Mouse (Mus musculus) adrenal gland, adult (tissue): ENCODE data around the gene Tomm34.
A peak's percentile ranks its signal among the peaks of the same experiment; 100 is the strongest.
"Not testable (repeated sequence)": the region's sequence is repeated elsewhere in the genome, so short reads cannot be mapped to it uniquely, and the experiment has no call there.

Source experiments
- DNase-seq, 2 experiments: peaks; one replicate each; pipeline ENCODE4 v3.0.0; 2022 to 2023; ENCODE audit warnings: low spot score in 1 of 2; ENCODE audit not compliant: inconsistent age in 2 of 2

Tomm34 gene

DNA sequence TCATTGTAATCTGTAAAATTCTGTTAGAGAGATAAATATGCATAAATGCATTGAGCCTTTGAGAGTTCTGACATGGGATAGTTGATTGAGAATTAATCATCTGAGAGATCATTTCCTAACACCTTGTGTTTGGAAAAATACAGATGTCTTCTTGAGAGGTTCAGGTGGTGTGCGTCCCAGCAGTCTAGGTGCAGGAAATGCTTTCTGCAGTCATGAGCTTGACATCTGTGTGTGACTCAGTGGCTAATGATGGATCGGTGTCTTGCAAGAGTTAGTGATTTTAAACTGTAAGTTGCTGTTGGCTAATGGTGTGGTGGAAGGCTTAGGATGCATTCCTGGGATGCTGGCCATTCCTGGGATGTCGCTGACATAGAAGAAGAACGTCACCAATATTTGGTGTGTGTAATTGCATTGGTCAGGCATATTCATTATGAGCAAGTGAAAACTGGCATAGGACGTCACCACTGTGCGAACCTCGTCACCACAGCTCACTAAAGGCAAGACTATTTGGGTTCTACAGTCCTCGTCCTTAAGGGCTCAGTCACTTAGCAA lies 6.0 kb upstream of the Tomm34 start:
- no peak for DNase-seq

DNA sequence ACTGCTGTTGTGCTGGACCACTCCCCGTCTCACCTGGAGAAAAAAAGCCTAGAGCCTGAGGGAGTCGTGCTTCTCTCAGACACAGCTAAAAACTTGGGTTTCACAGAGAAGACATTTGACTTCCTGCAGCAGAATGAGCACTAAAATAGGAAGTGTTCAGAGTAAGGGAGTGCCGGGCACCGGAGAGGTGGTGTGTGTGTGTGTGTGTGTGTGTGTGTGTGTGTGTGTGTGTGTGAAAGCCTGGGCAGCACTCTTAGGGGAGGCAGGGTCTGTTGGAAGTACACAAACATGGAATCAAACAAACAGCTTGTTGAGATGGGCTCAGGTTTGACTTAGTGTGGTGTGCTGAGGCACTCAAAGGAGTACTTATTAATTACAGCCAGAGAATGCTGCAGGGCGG lies 4.1 kb upstream of the Tomm34 start:
- no peak for DNase-seq

DNA sequence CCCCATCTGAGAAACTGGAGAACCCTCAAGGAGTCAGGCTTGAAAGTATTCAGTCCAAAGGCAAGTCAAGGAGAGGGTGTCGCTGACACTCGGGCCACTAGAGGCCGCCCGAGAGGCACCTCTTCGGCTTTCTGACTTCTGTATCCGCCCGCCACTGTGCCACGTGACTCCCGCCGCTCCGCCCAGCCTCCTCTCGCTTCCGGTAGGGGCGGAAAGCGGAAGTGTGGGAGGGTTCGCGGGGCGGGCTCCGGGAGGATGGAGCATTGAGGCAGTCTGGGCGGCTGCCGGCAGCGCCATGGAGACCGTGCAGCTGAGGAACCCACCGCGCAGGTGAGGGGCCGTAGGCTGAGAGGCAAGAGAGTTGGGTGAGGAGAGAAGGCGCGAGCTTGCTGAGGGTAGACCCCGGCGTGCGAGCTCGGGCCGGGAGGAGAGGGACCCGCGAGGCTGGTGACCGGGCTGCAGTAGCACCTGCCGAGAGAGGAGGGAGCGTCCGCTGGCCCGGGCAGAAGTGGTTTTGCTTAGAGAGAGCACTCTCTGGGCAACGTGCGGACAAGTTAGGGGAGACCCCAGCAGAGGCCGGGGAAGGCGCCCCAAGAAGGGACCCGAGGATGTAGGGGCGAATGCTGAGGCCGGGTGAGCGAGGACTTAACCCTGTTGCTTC lies 3.1 kb upstream of the Tomm34 start:
- DNase-seq = peak; percentile 98 to 99

DNA sequence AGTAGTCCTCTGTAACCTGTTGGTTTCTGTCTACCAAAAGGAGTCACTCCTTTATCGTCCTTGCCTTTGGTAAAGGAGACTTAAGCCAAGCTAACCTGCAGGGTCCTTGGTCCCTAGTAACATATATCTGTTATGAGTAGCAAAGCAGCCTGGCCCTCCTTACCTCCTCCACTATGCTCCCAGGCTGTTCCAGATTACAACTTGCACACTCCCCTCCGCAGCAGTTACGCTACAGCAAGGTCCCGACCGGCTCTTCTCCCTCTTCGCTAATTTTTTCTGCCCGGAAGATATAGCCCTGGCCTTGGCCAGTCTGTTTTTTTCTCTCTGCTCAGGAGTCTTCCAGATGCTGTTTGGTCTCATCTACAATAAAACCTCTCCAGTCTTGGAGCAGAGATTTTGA lies 2.2 kb upstream of the Tomm34 start:
- peak in 1 of 2 experiments; percentile 40 for DNase-seq

DNA sequence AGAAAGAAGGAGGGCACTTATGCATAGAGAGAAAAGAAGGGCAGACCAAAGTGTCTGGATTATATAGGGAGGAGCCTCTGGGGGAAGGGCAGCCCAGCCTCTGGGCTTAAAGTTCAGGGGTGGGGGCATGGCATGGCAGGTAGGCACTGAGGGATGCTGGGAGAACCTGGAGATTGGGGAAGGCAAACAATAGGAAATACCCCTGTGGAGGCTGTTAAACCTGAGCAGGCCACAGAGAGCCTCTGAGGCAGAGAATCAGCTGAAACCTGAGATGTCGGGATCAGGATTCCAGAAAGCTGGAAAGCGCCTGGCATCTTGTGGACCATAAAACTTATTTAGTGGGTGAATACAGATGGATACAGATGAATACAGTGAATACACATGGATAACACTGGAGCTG lies 1.1 kb upstream of the Tomm34 start:
- DNase-seq = peak in 1 of 2 experiments; percentile 42

DNA sequence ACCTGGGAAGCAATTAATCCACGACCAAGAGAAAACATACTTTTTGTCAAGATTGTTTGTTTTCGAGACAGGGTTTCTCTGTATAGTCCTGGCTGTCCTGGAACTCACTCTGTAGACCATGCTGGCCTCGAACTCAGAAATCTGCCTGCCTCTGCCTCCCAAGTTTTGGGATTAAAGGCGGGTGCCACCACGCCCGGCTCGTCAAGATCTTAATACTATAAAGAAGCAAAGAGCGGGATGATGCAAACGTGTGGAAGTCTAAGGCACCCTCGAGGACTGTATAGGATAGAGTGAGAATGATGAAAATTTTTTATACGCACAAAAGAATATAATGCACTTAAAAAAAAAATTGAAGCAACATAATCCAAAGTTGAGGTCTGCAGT lies 460 bp upstream of the Tomm34 start:
- not testable (repeated sequence) for DNase-seq

DNA sequence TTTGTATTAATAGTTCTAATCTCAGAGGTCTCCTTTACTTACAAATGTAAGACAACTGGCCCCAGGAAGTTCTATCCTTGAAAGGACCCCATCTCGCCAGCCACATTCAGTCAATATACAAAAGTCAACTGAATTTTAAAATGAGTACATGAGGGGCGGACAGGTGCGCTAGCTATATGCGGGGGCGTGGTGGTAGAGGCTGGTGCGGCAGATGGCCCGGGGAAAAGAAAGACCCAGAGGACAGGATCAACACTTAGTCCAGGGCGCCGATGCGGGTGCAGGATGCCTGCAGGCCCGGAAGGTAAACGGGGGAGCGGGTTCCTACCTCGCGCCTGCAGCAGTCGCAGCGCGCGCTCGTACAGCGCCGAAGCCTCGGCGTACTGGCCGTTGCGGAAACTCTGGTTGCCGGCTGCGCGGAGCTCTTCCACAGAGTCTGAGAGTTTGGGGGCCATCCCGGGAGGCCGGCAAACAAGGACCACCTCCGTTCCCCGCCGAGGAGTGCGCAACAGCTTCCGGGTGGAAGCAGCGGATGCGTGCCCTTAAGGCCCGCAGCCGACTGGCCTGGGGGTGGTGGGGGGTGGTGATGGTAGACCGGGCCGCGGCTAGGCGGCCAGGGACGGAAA lies 716 bp downstream of the Tomm34 start, which contains the start of gene Stk4:
Gene Stk4, plus strand, starts transcription at position 181 of the 623 bp plus-strand sequence.
- DNase-seq = no peak

DNA sequence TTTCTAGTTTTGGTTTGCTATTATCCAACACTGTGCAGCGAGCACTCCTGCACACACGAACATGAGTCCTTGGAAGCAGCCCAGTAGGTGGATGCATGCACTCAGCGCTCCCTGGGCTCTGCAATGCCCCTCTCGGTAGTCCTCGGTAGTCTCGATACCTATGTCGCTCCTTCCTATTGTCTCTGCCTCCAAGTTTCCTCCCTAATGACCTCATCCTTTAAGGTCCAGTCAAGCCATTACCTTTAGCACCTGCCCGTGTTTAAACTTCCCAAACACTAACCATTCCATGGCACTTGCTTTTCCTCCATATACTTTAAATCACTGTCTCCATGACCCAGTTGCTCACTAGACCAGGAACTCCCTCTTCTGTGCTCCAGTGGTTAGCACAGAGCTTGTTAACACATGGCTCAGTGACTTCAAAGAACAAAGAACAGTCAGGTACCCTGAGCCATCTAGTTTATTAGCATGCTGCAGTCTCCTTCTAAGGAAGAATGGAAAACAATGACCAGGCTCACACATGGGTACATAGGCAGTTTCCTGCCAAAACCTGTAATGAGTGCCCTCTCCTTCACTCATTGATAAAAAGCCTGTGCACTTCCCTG lies 11.2 kb downstream of the Tomm34 start:
- DNase-seq = no peak

DNA sequence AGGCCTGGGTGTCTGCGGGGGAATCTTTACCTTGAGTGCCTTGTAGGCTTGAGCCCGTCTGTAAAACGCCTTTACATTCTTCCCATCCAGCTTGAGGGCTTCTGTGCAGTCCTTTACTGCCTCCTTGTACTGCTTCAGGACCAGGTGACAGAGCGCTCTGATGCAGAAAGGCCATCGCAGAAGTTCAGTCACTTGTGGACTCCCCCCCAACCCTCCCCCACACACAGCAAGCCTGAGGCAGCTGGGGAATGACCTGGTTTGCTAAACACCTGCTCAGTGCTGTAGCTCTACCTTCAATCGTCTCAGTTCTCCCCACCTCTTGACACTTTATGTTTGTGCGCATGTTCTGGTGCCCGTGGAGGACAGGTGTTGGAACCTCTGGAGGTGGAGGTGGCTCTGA lies 16.3 kb downstream of the Tomm34 start:
- DNase-seq = no peak

DNA sequence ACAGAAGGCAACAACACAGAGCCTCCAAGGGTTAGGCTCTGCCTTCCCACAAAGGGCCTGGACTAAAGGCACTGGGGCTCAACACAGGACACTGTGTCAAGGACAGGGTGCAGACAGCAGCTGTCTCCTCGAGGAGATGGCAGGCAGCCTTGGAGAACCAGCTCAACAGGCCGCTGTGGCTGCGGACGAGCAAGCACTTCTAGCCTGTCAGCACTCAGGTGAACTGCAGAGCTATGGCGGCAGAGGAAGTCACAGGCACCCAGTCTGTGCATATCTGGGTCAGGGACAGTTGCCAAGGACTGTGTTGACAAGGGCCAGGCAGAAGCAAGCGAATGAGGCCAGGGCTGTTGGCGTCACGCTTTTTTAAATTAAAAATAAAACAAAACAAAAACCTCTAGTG lies 17.2 kb downstream of the Tomm34 start:
- DNase-seq = peak; percentile 80 to 90

DNA sequence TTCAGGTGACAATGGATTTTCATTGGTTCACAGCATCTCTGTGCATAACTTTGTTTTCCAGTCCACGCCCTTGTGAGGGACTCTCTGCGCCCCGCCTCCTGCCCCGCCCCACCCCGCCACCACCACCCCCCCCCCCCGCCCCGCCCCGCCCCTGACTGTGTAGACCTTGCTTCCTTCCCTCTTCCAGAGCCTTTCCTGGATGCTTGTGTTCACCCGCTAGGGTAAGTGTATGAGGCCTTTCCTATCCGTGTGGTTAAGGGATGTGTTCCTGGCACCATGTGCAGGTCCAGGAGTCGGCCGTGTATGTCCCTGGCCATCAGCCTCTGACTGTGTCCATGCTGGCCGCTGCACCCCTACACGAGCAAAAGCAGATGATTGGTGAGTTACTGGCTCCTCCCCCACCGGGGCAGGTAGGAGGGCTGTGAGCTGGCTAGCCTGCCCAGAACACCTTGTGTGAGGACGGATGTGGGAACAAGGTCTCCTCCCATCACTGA lies 23.7 kb downstream of the Tomm34 start:
- peak in 1 of 2 experiments; percentile 72 for DNase-seq

DNA sequence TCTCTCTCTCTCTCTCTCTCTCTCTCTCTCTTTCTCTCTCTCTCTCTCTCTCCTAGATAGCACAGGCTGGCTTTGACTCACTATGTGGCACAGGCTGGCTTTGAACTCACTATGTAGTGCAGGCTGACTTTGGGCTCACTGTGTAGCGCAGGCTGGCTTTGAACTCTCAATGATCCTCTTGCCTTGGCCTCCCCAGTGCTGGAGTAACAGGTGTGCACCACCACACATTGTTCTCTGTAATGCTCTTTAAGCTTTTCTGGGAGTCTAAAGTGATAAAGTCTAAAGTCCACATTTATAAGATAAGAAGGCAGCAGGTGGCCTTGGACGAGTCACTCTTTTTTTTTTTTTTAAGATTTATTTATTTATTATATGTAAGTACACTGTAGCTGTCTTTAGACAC lies 29.4 kb downstream of the Tomm34 start:
- no peak for DNase-seq

DNA sequence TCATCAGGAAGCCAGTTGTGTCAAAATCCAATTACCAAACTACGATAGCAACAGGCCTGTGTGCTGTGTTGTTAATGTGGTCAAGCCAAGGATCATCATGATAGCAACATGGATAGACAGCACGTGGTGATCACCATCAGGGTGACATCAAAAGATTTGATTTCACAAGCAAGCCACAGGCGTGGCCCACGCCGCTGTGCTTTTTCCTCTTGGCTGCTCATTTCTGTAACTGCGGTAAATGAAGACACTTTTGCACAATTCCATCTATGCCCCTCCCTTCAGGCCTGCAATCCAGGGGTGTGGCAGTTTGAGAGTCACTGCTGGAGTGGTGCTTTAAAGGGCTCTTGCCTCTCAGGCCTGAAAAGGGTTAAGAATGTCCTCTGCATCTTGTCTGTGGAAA lies 30.0 kb downstream of the Tomm34 start:
- no peak for DNase-seq

DNA sequence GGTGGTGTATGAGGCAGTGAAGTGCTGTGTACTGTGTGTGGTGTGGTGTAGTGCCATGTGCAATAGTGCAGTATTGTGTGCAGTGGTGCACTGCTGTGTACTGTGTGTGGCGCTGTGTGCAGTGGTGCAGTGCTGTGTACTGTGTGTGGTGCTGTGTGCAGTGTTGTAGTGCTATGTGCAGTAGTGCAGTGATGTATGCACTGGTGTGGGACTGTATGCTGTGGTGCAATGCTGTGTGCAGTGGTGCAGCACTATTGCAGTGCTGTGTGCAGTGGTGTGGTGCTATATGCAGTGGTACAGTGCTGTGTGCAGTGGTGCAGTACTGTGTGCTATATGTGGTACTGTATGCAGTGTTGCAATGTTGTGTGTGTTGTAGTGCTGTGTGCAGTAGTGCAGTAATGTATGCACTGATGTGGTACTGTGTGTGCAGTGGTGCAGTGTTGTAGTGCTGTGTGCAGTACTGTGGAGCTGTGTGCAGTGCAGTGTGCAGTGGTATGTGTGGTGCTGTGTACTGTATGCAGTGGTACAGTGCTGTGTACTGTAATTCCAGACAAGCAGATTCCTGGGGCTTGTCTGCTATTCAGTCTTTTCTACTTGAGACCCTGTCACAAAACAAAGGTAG lies 32.5 kb downstream of the Tomm34 start:
- DNase-seq = no peak

DNA sequence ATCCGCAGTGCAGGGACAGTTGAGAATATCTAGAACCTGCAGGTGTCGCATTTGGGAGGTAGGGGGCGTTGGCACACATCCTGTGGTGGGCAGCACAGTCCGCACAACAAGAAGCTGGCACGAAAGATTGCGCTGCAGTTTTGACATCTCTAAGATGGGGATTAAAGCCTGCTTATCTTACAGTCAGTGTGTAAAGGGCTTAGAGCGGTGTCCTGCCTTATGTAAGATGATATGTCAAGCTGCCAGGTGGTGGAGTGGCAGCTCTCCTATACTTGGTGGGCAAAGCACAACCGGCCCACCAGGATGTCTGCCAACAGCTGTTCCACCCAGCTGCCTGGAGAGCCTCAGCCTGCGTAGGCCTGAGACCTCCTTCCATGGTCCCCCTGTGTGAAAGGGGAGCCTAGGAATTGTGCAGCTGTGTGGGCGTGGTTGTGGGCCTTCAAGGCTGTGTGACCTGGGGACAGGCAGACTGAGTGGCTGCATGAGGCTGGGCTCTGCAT lies 34.4 kb downstream of the Tomm34 start:
- DNase-seq = no peak

DNA sequence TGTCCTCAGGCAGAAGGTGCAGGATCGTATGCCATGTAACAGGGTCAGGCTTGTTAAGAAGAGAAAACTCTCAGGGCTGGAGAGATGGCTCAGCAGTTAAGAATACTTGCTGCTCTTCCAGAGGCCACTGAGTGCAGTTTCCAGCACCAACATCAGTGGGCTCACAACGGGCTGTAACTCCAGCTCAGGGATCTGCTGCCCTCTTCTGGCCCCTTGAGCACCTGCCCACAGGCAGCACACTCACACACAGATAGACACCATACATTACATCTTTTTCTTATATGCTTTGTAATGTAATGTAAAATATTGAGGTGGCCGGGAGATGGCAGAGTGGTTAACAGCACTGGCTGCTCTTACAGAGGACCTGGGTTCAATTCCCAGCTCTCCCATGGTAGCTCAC lies 38.0 kb downstream of the Tomm34 start:
- DNase-seq = no peak

DNA sequence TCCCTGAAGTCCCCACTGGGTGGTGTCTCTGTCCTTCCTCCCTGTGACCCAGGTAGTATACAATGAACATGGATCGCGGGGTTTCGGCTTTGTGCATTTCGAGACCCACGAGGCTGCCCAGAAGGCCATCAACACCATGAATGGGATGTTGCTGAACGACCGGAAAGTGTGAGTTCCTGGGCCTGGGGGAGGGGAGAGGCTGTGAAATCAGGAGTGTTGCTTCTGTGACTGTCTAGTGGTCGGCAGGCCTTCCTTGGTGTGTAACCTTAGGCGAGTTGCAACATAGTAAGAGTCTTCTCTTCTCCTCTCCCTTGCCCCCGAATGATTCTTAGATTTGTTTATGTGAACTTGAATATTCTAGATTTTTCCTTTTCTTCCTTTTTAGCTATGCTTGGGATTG lies 39.8 kb downstream of the Tomm34 start:
- DNase-seq = no peak

DNA sequence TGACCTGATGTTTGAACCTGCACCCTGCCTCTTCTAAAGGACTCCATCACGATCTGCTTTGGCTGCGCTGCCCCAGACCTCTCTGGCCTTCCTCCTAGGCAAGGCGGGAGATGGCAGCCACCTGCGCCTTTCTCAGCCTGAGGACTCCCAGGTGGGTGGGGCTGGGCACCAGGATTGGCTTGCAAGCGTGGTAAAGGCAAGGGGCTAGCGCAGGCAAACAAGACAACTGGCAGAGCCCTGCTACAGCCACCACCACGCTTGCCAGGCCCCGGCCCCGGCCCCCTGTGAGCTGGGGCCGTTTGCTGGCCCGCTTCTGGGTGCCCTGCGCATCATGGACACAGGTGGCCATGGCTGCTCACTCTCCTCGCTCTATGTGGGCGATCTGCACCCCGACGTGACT lies 45.8 kb downstream of the Tomm34 start, which contains the start of gene Pabpc1l:
Gene Pabpc1l, plus strand, starts transcription at position 301 of the 400 bp plus-strand sequence.
- no peak for DNase-seq

DNA sequence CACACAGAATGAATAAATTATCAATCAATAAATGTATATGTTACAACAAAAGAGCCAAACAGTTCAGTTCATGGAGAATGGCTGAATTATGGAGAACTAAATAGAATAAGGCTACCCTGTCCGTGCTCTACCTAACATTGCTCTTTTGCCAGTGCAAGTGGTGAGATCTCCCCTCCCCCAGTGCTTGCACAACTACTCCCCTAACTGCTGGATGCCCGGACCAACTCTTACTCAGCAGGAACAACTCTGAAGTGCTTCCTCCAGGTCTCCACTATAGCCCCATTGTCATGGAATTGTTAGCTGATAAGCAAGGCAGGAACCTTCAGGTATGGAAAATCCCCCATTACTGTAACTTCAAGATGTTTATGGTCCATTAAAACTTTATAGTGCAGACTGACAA lies 48.9 kb downstream of the Tomm34 start:
- no peak for DNase-seq

DNA sequence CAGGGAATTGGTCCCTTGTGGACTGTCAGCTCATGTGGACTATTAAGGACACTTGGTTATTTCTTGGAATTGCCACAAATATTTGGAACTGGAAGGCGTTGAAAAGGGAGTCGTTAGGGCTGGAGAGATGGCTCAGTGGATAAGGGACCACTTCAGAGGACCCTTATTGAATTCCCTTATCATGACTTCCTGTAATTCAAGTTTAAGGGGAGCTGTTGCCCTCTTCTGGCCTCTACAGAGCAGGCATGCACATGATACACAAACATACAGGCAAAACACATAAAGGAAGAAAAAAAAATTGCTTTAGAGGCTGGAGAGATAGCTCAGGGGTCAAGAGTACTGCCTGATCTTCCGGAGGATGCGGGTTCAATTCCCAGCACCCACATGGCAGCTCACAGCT lies 51.0 kb downstream of the Tomm34 start:
- DNase-seq = no peak

DNA sequence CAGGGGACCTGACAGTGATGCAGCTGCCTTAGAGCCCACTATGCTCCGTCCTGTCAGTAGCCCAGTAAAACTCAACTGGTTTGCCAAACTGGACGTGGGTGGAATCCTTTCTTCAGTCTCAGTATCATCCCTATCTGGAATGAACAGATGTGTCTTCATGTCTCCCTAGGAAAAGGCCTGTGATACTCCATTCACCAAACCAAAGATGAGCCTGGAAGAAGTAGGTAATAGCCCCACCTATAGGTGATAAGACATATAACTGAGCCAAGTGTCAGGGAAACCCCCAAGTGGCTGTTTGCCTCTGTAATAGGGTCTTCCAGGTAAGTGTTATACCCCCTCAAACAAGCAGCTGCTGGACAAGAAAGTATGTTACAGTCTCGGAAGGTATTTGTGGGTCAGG lies 52.1 kb downstream of the Tomm34 start:
- DNase-seq = no peak
